Mouse (Mus musculus) myocyte (in vitro differentiated cells): ENCODE measurements around the gene Cic. TPM values are rescaled to one million over a fixed set of nuclear protein-coding genes. Genes with fewer than 3 reads are reported as not detected.
A peak's percentile ranks its signal among the peaks of the same experiment; 100 is the strongest.

Experiments
- H3K27me3 ChIP-seq: one replicate; pipeline ENCODE4 v1.6.1; 2011; ENCODE audit not compliant: control insufficient read depth, insufficient read depth, insufficient read length
- H3K36me3 ChIP-seq: one replicate; pipeline ENCODE4 v1.6.1; 2011; ENCODE audit not compliant: control insufficient read depth, insufficient read depth
- H3K4me2 ChIP-seq: one replicate; pipeline ENCODE4 v1.6.1; 2011; ENCODE audit warnings: low read depth, control low read depth
- H3K4me3 ChIP-seq: one replicate; pipeline ENCODE4 v1.5.1; 2011; ENCODE audit warnings: mild to moderate bottlenecking, control low read depth, moderate library complexity
- H3K79me2 ChIP-seq: one replicate; pipeline ENCODE4 v1.6.1; 2011; ENCODE audit not compliant: control insufficient read depth, insufficient read depth
- H3ac ChIP-seq: one replicate; pipeline ENCODE4 v1.6.1; 2011; ENCODE audit not compliant: control insufficient read depth, insufficient read length
- CEBPB ChIP-seq: IDR thresholded peaks from 2 replicates; pipeline ENCODE4 v1.6.1; 2011; ENCODE audit warnings: mild to moderate bottlenecking, moderate library complexity; ENCODE audit not compliant: poor library complexity, insufficient read depth, severe bottlenecking
- E2F4 ChIP-seq: IDR thresholded peaks from one replicate; pipeline ENCODE4 v1.6.1; 2011; ENCODE audit warnings: mild to moderate bottlenecking, control low read depth, moderate library complexity; ENCODE audit not compliant: insufficient read depth
- MAX ChIP-seq: IDR thresholded peaks from one replicate; pipeline ENCODE4 v1.6.1; 2011; ENCODE audit warnings: low read depth, mild to moderate bottlenecking, control low read depth
- MYOD1 ChIP-seq, 3 experiments: IDR thresholded peaks; one replicate each; pipeline ENCODE4 v1.6.1; 2011; ENCODE audit warnings: control low read depth in 2 of 3, low read depth in 2 of 3, mild to moderate bottlenecking in 2 of 3, moderate library complexity in 1 of 3; ENCODE audit not compliant: insufficient read length in 2 of 3, control insufficient read depth in 1 of 3
- MYOG ChIP-seq, 3 experiments: IDR thresholded peaks; one replicate each; pipeline ENCODE4 v1.6.1; 2011; ENCODE audit warnings: control low read depth in 2 of 3, low read depth in 2 of 3, mild to moderate bottlenecking in 2 of 3; ENCODE audit not compliant: insufficient read length in 2 of 3, control insufficient read depth in 1 of 3, insufficient read depth in 1 of 3
- POLR2A ChIP-seq: IDR thresholded peaks from one replicate; pipeline ENCODE4 v1.6.1; 2011; ENCODE audit warnings: low read depth, mild to moderate bottlenecking, control low read depth, moderate library complexity; ENCODE audit not compliant: insufficient read length
- POLR2AphosphoS2 ChIP-seq: IDR thresholded peaks from one replicate; pipeline ENCODE4 v1.6.1; 2011; ENCODE audit warnings: low read depth, control low read depth; ENCODE audit not compliant: insufficient read length
- REST ChIP-seq: IDR thresholded peaks from one replicate; pipeline ENCODE4 v1.6.1; 2011; ENCODE audit warnings: mild to moderate bottlenecking, control low read depth, moderate library complexity; ENCODE audit not compliant: insufficient read depth, insufficient read length
- SRF ChIP-seq: IDR thresholded peaks from one replicate; pipeline ENCODE4 v1.6.1; 2011; ENCODE audit warnings: low read depth; ENCODE audit not compliant: control insufficient read depth, insufficient read length
- TCF12 ChIP-seq: IDR thresholded peaks from one replicate; pipeline ENCODE4 v1.6.1; 2011; ENCODE audit warnings: mild to moderate bottlenecking, control low read depth; ENCODE audit not compliant: poor library complexity, insufficient read depth, severe bottlenecking
- TCF3 ChIP-seq: IDR thresholded peaks from one replicate; pipeline ENCODE4 v1.6.1; 2011; ENCODE audit warnings: low read depth, control low read depth; ENCODE audit not compliant: insufficient read length
- USF1 ChIP-seq: IDR thresholded peaks from one replicate; pipeline ENCODE4 v1.6.1; 2011; ENCODE audit warnings: low read depth, mild to moderate bottlenecking, control low read depth, moderate library complexity
- polyA plus RNA-seq: library from polyadenylated mRNA; unstranded; fragments of >200 nt; fragmentation: generic; extraction: Trizol; gene quantifications from one replicate; pipeline ENCODE4 v1.2.1, GENCODE M21; 2012; ENCODE audit warnings: missing spikeins

Cic gene
- polyA plus RNA-seq, 1 experiment, result 65.8 TPM

GRCm38 (mm10) chr7:25238015-25238706 lies 29.3 kb upstream of the Cic start:
- Histone ChIP-seq H3K4me2 (peak overlapping the region; percentile 93), H3K79me2 (peaks cover 37% of the 10 kb centered on the region), H3K27me3 (no peaks in the 10 kb centered on the region), H3K4me3 (peak overlapping the region; percentile 40), H3ac (peak overlapping the region; percentile 84), H3K36me3 (peaks cover 3% of the 10 kb centered on the region)
- TF ChIP-seq SRF (no peak), TCF12 (no peak), REST (no peak), MAX (no peak), CEBPB (peak; percentile 71; the same call in 1 of the 2 replicates), MYOD1 (IDR thresholded peaks at IDR 0.05; ENCODE audit: control insufficient read depth in 1 of 3, insufficient read length in 2 of 3, low read depth in 2 of 3) (no peak), USF1 (no peak), POLR2A (peak; percentile 41), TCF3 (no peak), POLR2AphosphoS2 (peak; percentile 77), E2F4 (no peak), MYOG (IDR thresholded peaks at IDR 0.05; ENCODE audit: control insufficient read depth in 1 of 3, insufficient read depth in 1 of 3, insufficient read length in 2 of 3, low read depth in 2 of 3) (no peak)

DNA sequence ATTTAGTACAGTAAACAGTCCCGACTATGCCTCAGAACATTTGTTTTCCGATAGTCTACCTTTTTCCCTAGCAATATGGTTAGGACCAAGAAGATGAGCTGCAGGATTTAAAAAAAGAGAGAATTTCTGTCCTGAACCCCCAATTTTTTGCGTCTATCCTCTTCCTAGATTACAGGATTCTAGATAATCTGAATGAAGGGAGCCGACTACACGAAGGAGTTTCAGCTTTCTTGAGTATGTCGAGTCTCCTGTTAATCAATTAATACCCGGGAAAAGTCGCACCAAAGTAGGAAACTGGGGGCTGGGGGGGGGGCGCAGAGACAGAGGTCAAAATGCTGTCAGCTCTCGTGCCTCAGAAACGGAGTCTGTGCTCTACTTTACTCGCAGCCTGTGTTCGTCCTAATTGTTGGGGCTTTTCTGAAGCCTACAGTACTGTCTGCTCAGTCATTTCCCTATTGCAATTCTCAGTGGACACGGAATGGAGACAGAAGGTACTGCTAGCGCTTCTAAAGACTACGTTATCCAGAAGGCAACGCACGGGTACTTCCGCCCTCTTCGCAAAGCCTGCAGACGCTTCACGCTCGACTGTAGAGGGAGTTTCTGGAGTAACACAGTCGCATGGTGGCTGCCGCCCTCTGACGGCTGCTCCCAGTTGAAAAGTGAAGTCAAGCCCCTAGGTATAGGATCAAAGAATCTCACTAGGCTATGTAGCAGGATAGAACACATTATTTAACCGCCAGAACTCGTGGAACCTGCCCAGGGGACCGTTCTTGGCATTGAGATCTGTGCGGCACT lies 28.5 kb upstream of the Cic start:
- Histone ChIP-seq H3K36me3 (peaks cover 3% of the 10 kb centered on the region), H3ac (no peak overlapping the region), H3K4me3 (peak overlapping the region; percentile 40), H3K79me2 (peaks cover 37% of the 10 kb centered on the region), H3K4me2 (peak overlapping the region; percentile 93), H3K27me3 (no peaks in the 10 kb centered on the region)
- no peak for TF ChIP-seq MYOD1 (IDR thresholded peaks at IDR 0.05; ENCODE audit: control insufficient read depth in 1 of 3, insufficient read length in 2 of 3, low read depth in 2 of 3)
- no peak for TF ChIP-seq REST
- TF ChIP-seq POLR2A, result peak; percentile 49
- TF ChIP-seq POLR2AphosphoS2, result peak; percentile 82

- TF ChIP-seq MYOD1 (IDR thresholded peaks at IDR 0.05; ENCODE audit: control insufficient read depth in 1 of 3, insufficient read length in 2 of 3, low read depth in 2 of 3), result no peak
- no peak for TF ChIP-seq TCF12
- no peak for TF ChIP-seq SRF
- TF ChIP-seq CEBPB, result no peak
- TF ChIP-seq MYOG (IDR thresholded peaks at IDR 0.05; ENCODE audit: control insufficient read depth in 1 of 3, insufficient read depth in 1 of 3, insufficient read length in 2 of 3, low read depth in 2 of 3), result no peak
- no peak for TF ChIP-seq USF1
- no peak for TF ChIP-seq TCF3
- no peak for TF ChIP-seq MAX
- TF ChIP-seq E2F4, result no peak
- no peak for TF ChIP-seq POLR2A
- no peak for TF ChIP-seq POLR2AphosphoS2
- TF ChIP-seq REST, result no peak
- Histone ChIP-seq H3K79me2 (peaks cover 32% of the 10 kb centered on the region), H3K36me3 (no peaks in the 10 kb centered on the region), H3K4me3 (no peak overlapping the region), H3K27me3 (no peaks in the 10 kb centered on the region), H3ac (no peak overlapping the region), H3K4me2 (no peak overlapping the region)
Observed at GRCm38 (mm10) chr7:25240631-25241030, 26.9 kb upstream of the Cic start.

- no peaks in the 10 kb centered on the region for H3K27me3 ChIP-seq
- H3K79me2 ChIP-seq, result peaks cover 32% of the 10 kb centered on the region
- no peak for TF ChIP-seq REST
- TF ChIP-seq TCF3, result no peak
- TF ChIP-seq POLR2AphosphoS2, result peak; percentile 60
- TF ChIP-seq POLR2A, result peak; percentile 31
- no peak for TF ChIP-seq MAX
- no peak overlapping the region for H3K4me2 ChIP-seq
- H3K4me3 ChIP-seq, result no peak overlapping the region
- H3ac ChIP-seq, result no peak overlapping the region
- H3K36me3 ChIP-seq, result no peaks in the 10 kb centered on the region
Observed at GRCm38 (mm10) chr7:25241062-25241461, 26.4 kb upstream of the Cic start.

DNA sequence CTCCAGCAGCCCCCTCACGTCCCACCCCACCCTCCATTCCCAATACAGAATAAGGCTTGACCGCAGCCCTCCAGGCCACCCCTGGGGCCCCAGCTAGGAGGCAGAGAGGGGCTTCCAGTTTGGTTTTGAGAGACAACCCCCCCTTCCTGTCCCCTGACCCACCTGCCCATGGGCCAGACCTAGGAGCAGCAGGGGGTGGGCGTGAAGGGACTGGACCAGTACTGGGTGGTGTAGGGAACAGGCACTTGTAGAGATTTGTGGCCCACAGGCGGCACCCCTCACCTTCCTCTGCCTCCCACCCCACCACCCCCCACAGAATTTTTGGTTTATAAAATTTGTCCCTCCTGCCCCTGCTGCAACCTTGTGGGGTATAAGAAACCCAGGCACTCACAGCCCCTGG lies 24.1 kb upstream of the Cic start:
- Histone ChIP-seq H3K79me2 (peaks cover 43% of the 10 kb centered on the region), H3K27me3 (no peaks in the 10 kb centered on the region), H3K4me3 (no peak overlapping the region), H3K4me2 (no peak overlapping the region), H3ac (no peak overlapping the region), H3K36me3 (no peaks in the 10 kb centered on the region)
- TF ChIP-seq MAX (no peak), REST (no peak), CEBPB (no peak), MYOD1 (IDR thresholded peaks at IDR 0.05; ENCODE audit: control insufficient read depth in 1 of 3, insufficient read length in 2 of 3, low read depth in 2 of 3) (no peak), SRF (no peak), TCF12 (no peak), POLR2AphosphoS2 (no peak), TCF3 (no peak), USF1 (no peak), POLR2A (no peak), E2F4 (no peak), MYOG (IDR thresholded peaks at IDR 0.05; ENCODE audit: control insufficient read depth in 1 of 3, insufficient read depth in 1 of 3, insufficient read length in 2 of 3, low read depth in 2 of 3) (no peak)
